Mouse (Mus musculus) C2C12 (cell line): ENCODE results near the gene Slc50a1. TPM values are rescaled to one million over a fixed set of nuclear protein-coding genes. Genes with fewer than 3 reads are reported as not detected.

Experiments
- H3K27me3 ChIP-seq: one replicate; pipeline ENCODE4 v1.6.1; 2011; ENCODE audit not compliant: control insufficient read depth, insufficient read depth, insufficient read length
- H3K36me3 ChIP-seq: one replicate; pipeline ENCODE4 v1.6.1; 2011; ENCODE audit not compliant: control insufficient read depth, insufficient read depth
- H3K4me3 ChIP-seq: one replicate; pipeline ENCODE4 v1.5.1; 2011; ENCODE audit warnings: mild to moderate bottlenecking, control low read depth; ENCODE audit not compliant: poor library complexity, insufficient read depth, severe bottlenecking
- H3K79me2 ChIP-seq: one replicate; pipeline ENCODE4 v1.6.1; 2011; ENCODE audit not compliant: control insufficient read depth, insufficient read depth
- H3K79me3 ChIP-seq: one replicate; pipeline ENCODE4 v1.6.1; 2011; ENCODE audit warnings: low read depth, control low read depth
- H3ac ChIP-seq: one replicate; pipeline ENCODE3; 2011; ENCODE audit warnings: low read depth; ENCODE audit not compliant: control insufficient read depth, insufficient read length
- CEBPB ChIP-seq: IDR thresholded peaks from one replicate; pipeline ENCODE4 v1.6.1; 2011; ENCODE audit warnings: low read depth, mild to moderate bottlenecking, control low read depth, moderate library complexity
- CTCF ChIP-seq: IDR thresholded peaks from one replicate; pipeline ENCODE4 v1.5.1; 2011; ENCODE audit not compliant: control insufficient read depth, insufficient read depth, insufficient read length
- FOSL1 ChIP-seq: IDR thresholded peaks from one replicate; pipeline ENCODE4 v1.8.0; 2011; ENCODE audit warnings: mild to moderate bottlenecking, low read length; ENCODE audit not compliant: poor library complexity, insufficient read depth, severe bottlenecking
- MAX ChIP-seq: IDR thresholded peaks from one replicate; pipeline ENCODE4 v1.6.1; 2011; ENCODE audit warnings: mild to moderate bottlenecking, control low read depth
- MYOD1 ChIP-seq: IDR thresholded peaks from one replicate; pipeline ENCODE4 v1.6.1; 2011; ENCODE audit warnings: low read depth; ENCODE audit not compliant: control insufficient read depth, insufficient read length
- MYOG ChIP-seq: IDR thresholded peaks from one replicate; pipeline ENCODE4 v1.6.1; 2011; ENCODE audit not compliant: control insufficient read depth, insufficient read length; ENCODE audit errors: extremely low read depth
- USF1 ChIP-seq: IDR thresholded peaks from one replicate; pipeline ENCODE4 v1.6.1; 2011; ENCODE audit warnings: low read depth, mild to moderate bottlenecking, control low read depth, moderate library complexity
- polyA plus RNA-seq: library from polyadenylated mRNA; unstranded; fragments of >200 nt; fragmentation: generic; extraction: Trizol; gene quantifications from one replicate; pipeline ENCODE4 v1.2.1, GENCODE M21; 2012; ENCODE audit warnings: missing spikeins

Gene Slc50a1
- polyA plus RNA-seq, 1 experiment = 48.7 TPM

- H3K79me2 ChIP-seq = peaks cover 25% of the 10 kb centered on the region
- no peak overlapping the region for H3ac ChIP-seq
- H3K79me3 ChIP-seq = peaks cover 8% of the 10 kb centered on the region
- H3K27me3 ChIP-seq = no peaks in the 10 kb centered on the region
- peaks cover 4% of the 10 kb centered on the region for H3K36me3 ChIP-seq
- H3K4me3 ChIP-seq = peak overlapping the region; percentile 2
- TF ChIP-seq FOSL1 = no peak
- TF ChIP-seq USF1 = no peak
- no peak for TF ChIP-seq CEBPB
- TF ChIP-seq MYOG = no peak
- no peak for TF ChIP-seq MYOD1
These were observed 18.9 kb downstream of the Slc50a1 start for GRCm38 (mm10) chr3:89251365-89251895.

GRCm38 (mm10) chr3:89250435-89251040 is 19.8 kb downstream of the Slc50a1 start:
- no peak overlapping the region for H3K4me3 ChIP-seq
- H3K79me2 ChIP-seq = peaks cover 27% of the 10 kb centered on the region

GRCm38 (mm10) chr3:89247466-89247865 is 22.9 kb downstream of the Slc50a1 start:
- H3ac ChIP-seq = peak overlapping the region; percentile 43
- peak overlapping the region; percentile 61 for H3K4me3 ChIP-seq
- no peaks in the 10 kb centered on the region for H3K27me3 ChIP-seq
- peaks cover 27% of the 10 kb centered on the region for H3K79me2 ChIP-seq
- no peak for TF ChIP-seq CEBPB
- TF ChIP-seq MYOD1 = no peak
- TF ChIP-seq MAX = no peak
- TF ChIP-seq USF1 = no peak
- TF ChIP-seq MYOG = no peak
- no peak for TF ChIP-seq FOSL1
- TF ChIP-seq CTCF = no peak
- H3K79me3 ChIP-seq = peaks cover 8% of the 10 kb centered on the region
- H3K36me3 ChIP-seq = peaks cover 4% of the 10 kb centered on the region

More at GRCm38 (mm10) chr3:89250435-89251040, 19.8 kb downstream of the Slc50a1 start:
- Histone ChIP-seq H3K79me3 (peaks cover 8% of the 10 kb centered on the region), H3K27me3 (no peaks in the 10 kb centered on the region), H3ac (no peak overlapping the region), H3K36me3 (peaks cover 4% of the 10 kb centered on the region)
- TF ChIP-seq MAX (no peak), MYOD1 (no peak), MYOG (no peak), FOSL1 (no peak), USF1 (no peak), CEBPB (no peak), CTCF (no peak)

- TF ChIP-seq MYOD1 = no peak
- TF ChIP-seq CEBPB = no peak
- peak; percentile 86 for TF ChIP-seq CTCF
- TF ChIP-seq MYOG = no peak
- no peak for TF ChIP-seq USF1
- TF ChIP-seq MAX = no peak
- no peak for TF ChIP-seq FOSL1
- Histone ChIP-seq H3K79me2 (peaks cover 27% of the 10 kb centered on the region), H3K4me3 (peak within 1 kb of the TSS; percentile 61), H3ac (peak within 1 kb of the TSS; percentile 83), H3K79me3 (peaks cover 8% of the 10 kb centered on the region), H3K27me3 (no peaks in the 10 kb centered on the region), H3K36me3 (peaks cover 9% of the 10 kb centered on the region)
These were observed 23.9 kb downstream of the Slc50a1 start, which contains the start of gene Trim46 for GRCm38 (mm10) chr3:89246261-89247100. Gene Trim46 (minus strand): TSS chr3:89246309.

GRCm38 (mm10) chr3:89245688-89246171 is 24.6 kb downstream of the Slc50a1 start, which contains the start of gene Krtcap2:
Gene Krtcap2 (plus strand): TSS chr3:89245966.
- peak within 1 kb of the TSS; percentile 61 for H3K4me3 ChIP-seq
- H3K27me3 ChIP-seq = no peaks in the 10 kb centered on the region
- H3K36me3 ChIP-seq = peaks cover 9% of the 10 kb centered on the region
- peaks cover 27% of the 10 kb centered on the region for H3K79me2 ChIP-seq
- H3K79me3 ChIP-seq = peaks cover 8% of the 10 kb centered on the region
- no peak for TF ChIP-seq MYOD1
- TF ChIP-seq CEBPB = no peak
- no peak for TF ChIP-seq CTCF
- TF ChIP-seq FOSL1 = no peak
- peak; percentile 40 for TF ChIP-seq USF1
- no peak for TF ChIP-seq MYOG
- TF ChIP-seq MAX = peak; percentile 79
- H3ac ChIP-seq = peak within 1 kb of the TSS; percentile 83
